Mouse (Mus musculus): ENCODE results near the gene Arid1b. TPM values are rescaled to one million over a fixed set of nuclear protein-coding genes. Genes with fewer than 3 reads are reported as not detected.

Gene Arid1b
- total and polyA plus RNA-seq, 3 experiments = 11.8 to 27.8 (median 26.8) TPM

DNA sequence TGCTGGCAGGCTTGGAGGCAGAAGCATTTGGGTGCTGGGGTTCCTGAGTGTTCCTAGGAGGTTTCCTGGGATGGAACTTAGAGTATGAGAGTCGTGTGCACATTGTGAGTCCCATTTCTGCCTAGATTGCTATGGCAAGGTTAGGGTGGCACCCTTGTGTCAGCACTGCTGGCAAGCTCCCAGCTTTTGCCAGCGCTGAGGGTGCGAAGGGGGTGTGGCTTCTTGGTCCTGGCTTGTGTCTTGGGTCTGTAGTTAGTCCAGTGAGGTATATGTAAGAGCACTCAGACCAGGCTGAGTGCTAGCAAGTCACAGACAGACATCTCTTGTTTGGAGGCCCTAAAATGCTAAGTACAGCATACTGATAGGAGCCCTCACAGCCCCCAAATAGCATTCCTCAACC, 270.7 kb downstream of the Arid1b start:
- DNase-seq = no peak
- no peak overlapping the region for H3K27ac ChIP-seq
- H3K79me2 ChIP-seq (replicated peaks; ENCODE audit: control insufficient read depth, insufficient read depth, low read length) = no peaks in the 10 kb centered on the region
- no peak for TF ChIP-seq CTCF (IDR thresholded peaks at IDR 0.05)
- TF ChIP-seq EP300 (IDR thresholded peaks at IDR 0.05; ENCODE audit: insufficient read depth, low read depth, low read length) = no peak
- no peak for TF ChIP-seq POLR2A (IDR thresholded peaks at IDR 0.05; ENCODE audit: insufficient read depth, low read depth, low read length)
- intact Hi-C loops (cut with DNase I) = no loop called here
- H3K27me3 ChIP-seq (ENCODE audit: control insufficient read depth, insufficient read depth, low read length) = no peaks in the 10 kb centered on the region
- H3K4me3 ChIP-seq = no peak overlapping the region
- no peak overlapping the region for H3K9ac ChIP-seq (ENCODE audit: low read depth, low read length)
- WGBS = 80% methylated on average over 3 of the region's 3 CpGs
- peaks cover 2% of the 10 kb centered on the region; the same call in 1 of the 2 replicates for H3K4me1 ChIP-seq (ENCODE audit: control insufficient read depth, insufficient read depth, low read length)
- no peaks in the 10 kb centered on the region for H3K36me3 ChIP-seq (ENCODE audit: control insufficient read depth, insufficient read depth, low read length)

DNA sequence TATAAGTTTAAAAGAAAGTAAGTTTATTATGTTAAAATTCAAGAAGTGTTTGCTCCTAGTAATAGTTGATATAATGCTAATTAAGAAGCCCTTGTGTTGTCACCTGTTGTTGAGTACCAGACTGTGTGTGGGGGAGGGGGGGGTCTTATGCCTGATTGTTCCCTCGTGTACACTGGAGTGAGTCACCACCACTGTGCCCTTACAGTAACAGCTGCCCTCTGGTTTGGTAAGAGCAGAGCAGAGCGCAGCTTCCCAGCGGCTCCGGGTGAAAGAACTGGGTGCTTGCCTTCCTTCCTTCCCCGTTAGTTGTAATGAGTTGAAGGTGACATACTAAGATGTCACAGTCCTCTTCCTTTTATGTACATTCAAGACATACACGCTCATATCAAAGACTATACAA, 271.5 kb downstream of the Arid1b start:
- 84% methylated on average over 6 of the region's 6 CpGs for WGBS
- no peak for DNase-seq
- intact Hi-C loops (cut with DNase I) = no loop called here
- Histone ChIP-seq H3K4me3 (no peak overlapping the region), H3K79me2 (replicated peaks; ENCODE audit: control insufficient read depth, insufficient read depth, low read length) (no peaks in the 10 kb centered on the region), H3K36me3 (ENCODE audit: control insufficient read depth, insufficient read depth, low read length) (no peaks in the 10 kb centered on the region), H3K27me3 (ENCODE audit: control insufficient read depth, insufficient read depth, low read length) (no peaks in the 10 kb centered on the region), H3K9ac (ENCODE audit: low read depth, low read length) (no peak overlapping the region), H3K4me1 (ENCODE audit: control insufficient read depth, insufficient read depth, low read length) (peaks cover 2% of the 10 kb centered on the region; the same call in 1 of the 2 replicates), H3K27ac (no peak overlapping the region)
- TF ChIP-seq POLR2A (IDR thresholded peaks at IDR 0.05; ENCODE audit: insufficient read depth, low read depth, low read length) (no peak), CTCF (IDR thresholded peaks at IDR 0.05) (no peak), EP300 (IDR thresholded peaks at IDR 0.05; ENCODE audit: insufficient read depth, low read depth, low read length) (no peak)

DNA sequence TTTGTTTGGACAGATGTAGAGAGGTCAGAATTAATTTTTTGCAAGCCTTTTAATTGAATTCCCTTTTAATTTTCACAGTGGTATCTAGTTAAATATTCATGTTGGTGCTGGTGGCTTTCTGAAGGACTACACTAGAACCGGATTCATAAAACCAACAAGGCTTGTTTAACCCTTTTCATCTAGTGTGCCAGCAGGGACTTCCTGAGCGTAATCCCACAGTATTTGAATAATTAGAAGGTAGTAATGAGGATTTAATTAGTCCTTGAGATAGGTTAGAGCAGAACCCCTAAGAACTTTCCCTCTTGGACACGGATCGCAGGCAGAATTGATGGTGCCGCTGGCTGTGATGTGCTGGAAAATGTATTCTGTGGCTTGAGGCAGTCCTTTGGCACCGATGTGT, 273.6 kb downstream of the Arid1b start:
- Histone ChIP-seq H3K79me2 (replicated peaks; ENCODE audit: control insufficient read depth, insufficient read depth, low read length) (no peaks in the 10 kb centered on the region), H3K4me3 (no peak overlapping the region), H3K4me1 (ENCODE audit: control insufficient read depth, insufficient read depth, low read length) (no peaks in the 10 kb centered on the region), H3K27me3 (ENCODE audit: control insufficient read depth, insufficient read depth, low read length) (no peaks in the 10 kb centered on the region), H3K9ac (ENCODE audit: low read depth, low read length) (no peak overlapping the region), H3K36me3 (ENCODE audit: control insufficient read depth, insufficient read depth, low read length) (no peaks in the 10 kb centered on the region), H3K27ac (no peak overlapping the region)
- DNase-seq = no peak
- intact Hi-C loops (cut with DNase I) = no loop called here
- TF ChIP-seq EP300 (IDR thresholded peaks at IDR 0.05; ENCODE audit: insufficient read depth, low read depth, low read length) (no peak), CTCF (IDR thresholded peaks at IDR 0.05) (no peak), POLR2A (IDR thresholded peaks at IDR 0.05; ENCODE audit: insufficient read depth, low read depth, low read length) (no peak)
- WGBS = 96% methylated on average over 6 of the region's 6 CpGs

DNA sequence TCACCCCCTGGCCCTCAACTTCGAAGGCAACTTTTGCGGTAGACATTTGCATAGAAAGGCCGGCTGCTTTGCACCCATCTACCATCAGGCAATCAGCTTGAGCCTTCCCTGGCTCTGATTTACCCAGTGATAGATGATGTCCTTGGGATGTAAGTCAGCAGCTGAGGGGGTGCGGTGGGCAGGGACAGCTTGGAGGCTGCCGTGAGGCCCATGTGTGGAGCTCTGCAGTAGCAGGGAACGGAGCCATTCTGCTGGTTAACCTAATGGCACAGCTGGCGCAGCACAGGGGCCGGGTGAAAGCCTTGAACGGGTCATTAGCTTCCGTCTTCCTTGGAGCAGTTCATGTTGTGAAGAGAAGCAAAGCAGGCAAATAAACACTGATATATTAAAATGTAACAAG, 275.2 kb downstream of the Arid1b start:
- TF ChIP-seq EP300 (IDR thresholded peaks at IDR 0.05; ENCODE audit: insufficient read depth, low read depth, low read length) (no peak), CTCF (IDR thresholded peaks at IDR 0.05) (no peak), POLR2A (IDR thresholded peaks at IDR 0.05; ENCODE audit: insufficient read depth, low read depth, low read length) (no peak)
- 90% methylated on average over 10 of the region's 10 CpGs for WGBS
- no peaks in the 10 kb centered on the region for H3K4me1 ChIP-seq (ENCODE audit: control insufficient read depth, insufficient read depth, low read length)

DNA sequence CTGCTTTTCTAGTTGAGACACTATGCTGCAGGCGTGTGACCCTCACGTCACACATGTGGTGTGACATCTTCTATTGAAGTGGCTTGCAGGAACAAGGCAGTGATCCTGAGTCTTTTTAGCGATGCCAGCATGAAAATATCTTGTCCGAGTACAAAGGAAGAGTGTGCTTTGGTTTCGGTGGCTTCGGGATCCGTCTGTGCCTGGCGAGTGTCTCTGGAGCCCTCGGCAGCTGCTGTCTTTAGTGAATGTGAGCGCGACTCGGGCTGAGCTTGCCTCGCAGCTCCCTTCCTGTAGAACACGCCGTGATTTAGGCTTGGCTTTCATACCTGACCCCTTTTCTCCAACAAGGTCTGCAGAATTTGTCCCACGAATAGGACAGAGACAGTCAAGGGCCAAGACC, 275.6 kb downstream of the Arid1b start:
- Histone ChIP-seq H3K9ac (ENCODE audit: low read depth, low read length) (no peak overlapping the region), H3K27ac (no peak overlapping the region), H3K36me3 (ENCODE audit: control insufficient read depth, insufficient read depth, low read length) (no peaks in the 10 kb centered on the region), H3K79me2 (replicated peaks; ENCODE audit: control insufficient read depth, insufficient read depth, low read length) (no peaks in the 10 kb centered on the region), H3K4me3 (no peak overlapping the region), H3K27me3 (ENCODE audit: control insufficient read depth, insufficient read depth, low read length) (no peaks in the 10 kb centered on the region), H3K4me1 (ENCODE audit: control insufficient read depth, insufficient read depth, low read length) (no peaks in the 10 kb centered on the region)
- no peak for TF ChIP-seq POLR2A (IDR thresholded peaks at IDR 0.05; ENCODE audit: insufficient read depth, low read depth, low read length)
- TF ChIP-seq CTCF (IDR thresholded peaks at IDR 0.05) = no peak
- no peak for TF ChIP-seq EP300 (IDR thresholded peaks at IDR 0.05; ENCODE audit: insufficient read depth, low read depth, low read length)
- intact Hi-C loops (cut with DNase I) = no loop called here
- WGBS = 90% methylated on average over 16 of the region's 16 CpGs
- DNase-seq = no peak

More for the DNA sequence above, 275.2 kb downstream of the Arid1b start:
- intact Hi-C loops (cut with DNase I) = no loop called here
- Histone ChIP-seq H3K27ac (no peak overlapping the region), H3K4me3 (no peak overlapping the region), H3K9ac (ENCODE audit: low read depth, low read length) (no peak overlapping the region), H3K36me3 (ENCODE audit: control insufficient read depth, insufficient read depth, low read length) (no peaks in the 10 kb centered on the region), H3K27me3 (ENCODE audit: control insufficient read depth, insufficient read depth, low read length) (no peaks in the 10 kb centered on the region), H3K79me2 (replicated peaks; ENCODE audit: control insufficient read depth, insufficient read depth, low read length) (no peaks in the 10 kb centered on the region)
- no peak for DNase-seq

DNA sequence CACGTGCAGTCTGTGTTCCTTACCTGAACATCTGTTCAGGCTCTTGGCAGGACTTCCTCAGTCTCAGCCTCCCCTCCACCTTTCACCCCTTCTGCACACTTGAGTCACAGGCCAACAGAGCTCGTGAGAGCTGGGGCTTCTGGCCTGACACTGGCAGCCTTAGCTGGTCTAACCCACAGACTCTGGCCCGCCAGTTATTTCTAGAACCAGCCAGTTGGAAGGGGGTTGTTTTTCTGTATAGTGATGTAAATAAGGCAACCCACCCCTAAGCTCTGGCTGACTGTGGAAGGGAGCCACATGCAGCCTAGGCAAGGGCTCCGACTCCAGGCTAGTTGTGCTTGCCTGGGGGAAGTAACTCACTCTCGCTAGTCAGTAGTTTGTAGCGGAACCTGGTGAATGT, 276.7 kb downstream of the Arid1b start:
- intact Hi-C loops (cut with DNase I) = no loop called here
- TF ChIP-seq CTCF (IDR thresholded peaks at IDR 0.05) = no peak
- Histone ChIP-seq H3K27ac (no peak overlapping the region), H3K4me1 (ENCODE audit: control insufficient read depth, insufficient read depth, low read length) (no peaks in the 10 kb centered on the region), H3K36me3 (ENCODE audit: control insufficient read depth, insufficient read depth, low read length) (no peaks in the 10 kb centered on the region), H3K9ac (ENCODE audit: low read depth, low read length) (no peak overlapping the region), H3K79me2 (replicated peaks; ENCODE audit: control insufficient read depth, insufficient read depth, low read length) (no peaks in the 10 kb centered on the region), H3K4me3 (no peak overlapping the region), H3K27me3 (ENCODE audit: control insufficient read depth, insufficient read depth, low read length) (no peaks in the 10 kb centered on the region)
- no peak for DNase-seq
- WGBS = 84% methylated on average over 6 of the region's 6 CpGs

All from heart, adult 2 months (tissue).